Mouse (Mus musculus) layer of hippocampus, postnatal 14 days (tissue): ENCODE results near the gene Upk1a. TPM values are rescaled to one million over a fixed set of nuclear protein-coding genes. Genes with fewer than 3 reads are reported as not detected.

Experiments used
- DNase-seq, 2 experiments: peaks; one replicate each; pipeline ENCODE4 v3.0.0; 2021 to 2022; ENCODE audit warnings: low spot score in 2 of 2, mixed read lengths in 1 of 2
- total RNA-seq, 2 experiments: library from RNA; stranded (reverse); gene quantifications; 2 replicates each; pipeline ENCODE4 v1.2.3; 2021

The Upk1a gene
- total RNA-seq, 2 experiments from 2014 or later, result 0.52 TPM; not detected in 1

GRCm38 (mm10) chr7:30604424-30604823, 8.2 kb downstream of the Upk1a start:
- DNase-seq, result no peak

- no peak for DNase-seq
Measured at GRCm38 (mm10) chr7:30602583-30602982, 10.1 kb downstream of the Upk1a start.

GRCm38 (mm10) chr7:30600651-30601050, 12.0 kb downstream of the Upk1a start:
- no peak for DNase-seq

- peak; percentile 87 to 94 for DNase-seq
Measured at GRCm38 (mm10) chr7:30599933-30600353, 12.7 kb downstream of the Upk1a start.

GRCm38 (mm10) chr7:30598786-30599185, 13.9 kb downstream of the Upk1a start, which contains the start of gene Zbtb32:
TSS of gene Zbtb32 (minus strand) at chr7:30598909.
- no peak for DNase-seq

- no peak for DNase-seq
Measured at GRCm38 (mm10) chr7:30596811-30597210, 15.8 kb downstream of the Upk1a start.

- no peak for DNase-seq
Measured at GRCm38 (mm10) chr7:30596093-30596492, 16.6 kb downstream of the Upk1a start.

GRCm38 (mm10) chr7:30594510-30595024, 18.1 kb downstream of the Upk1a start:
- no peak for DNase-seq

GRCm38 (mm10) chr7:30593579-30594509, 18.8 kb downstream of the Upk1a start:
- DNase-seq, result no peak

- no peak for DNase-seq
Measured at GRCm38 (mm10) chr7:30592772-30593423, 19.7 kb downstream of the Upk1a start.

GRCm38 (mm10) chr7:30591605-30591951, 21.1 kb downstream of the Upk1a start:
- no peak for DNase-seq

GRCm38 (mm10) chr7:30590927-30591604, 21.6 kb downstream of the Upk1a start:
- no peak for DNase-seq

GRCm38 (mm10) chr7:30589435-30590301, 23.0 kb downstream of the Upk1a start:
- DNase-seq, result peak; percentile 85 to 91

GRCm38 (mm10) chr7:30588676-30589434, 23.8 kb downstream of the Upk1a start, which contains the start of gene Kmt2b:
TSS of gene Kmt2b (minus strand) at chr7:30588726.
- peak; percentile 95 to 97 for DNase-seq

GRCm38 (mm10) chr7:30587842-30588667, 24.6 kb downstream of the Upk1a start:
- peak; percentile 37 to 70 for DNase-seq

GRCm38 (mm10) chr7:30586455-30587020, 26.1 kb downstream of the Upk1a start:
- no peak for DNase-seq

GRCm38 (mm10) chr7:30585170-30585569, 27.5 kb downstream of the Upk1a start:
- DNase-seq, result no peak

GRCm38 (mm10) chr7:30584339-30584738, 28.3 kb downstream of the Upk1a start:
- DNase-seq, result no peak
